Comparison of ENCODE assay signal across 30 mouse cellular contexts in genomic region chr4:149621286-149621685, GRCm38 (mm10). TPM values are rescaled to one million over a fixed set of nuclear protein-coding genes. Genes with fewer than 3 reads are reported as not detected.
DNase-seq lines count a peak whose midpoint lies in the region; ATAC-seq and TF ChIP-seq lines count a peak whose summit lies in the region.
"Had no signal": no experiment of that assay in that cellular context is flagged by ENCODE, and none has a peak within 500 bp of the region (broad histone marks: within the 10 kb centered on the region; RNA-seq: fewer than 3 reads in every experiment).

No protein-coding gene starts in this region.

- 0 out of 2 replicates have a peak, but pooled peaks cover 3% of the 10 kb centered on the region for H3K36me3 ChIP-seq in forebrain, embryonic 12.5 days (replicated peaks)
- 0 out of 2 replicates have a peak, but pooled peaks cover 2% of the 10 kb centered on the region for H3K36me3 ChIP-seq in forebrain, postnatal 0 days (ENCODE audit: insufficient read depth)
- H3K36me3 ChIP-seq in hindbrain, embryonic 12.5 days, result peaks cover 9% of the 10 kb centered on the region
- peaks cover 13% of the 10 kb centered on the region for H3K36me3 ChIP-seq in hindbrain, embryonic 14.5 days (replicated peaks; ENCODE audit: control insufficient read depth, insufficient read depth)
- H3K36me3 ChIP-seq: G1E had no signal

- DNase-seq in forebrain, postnatal 0 days, result no peak
- DNase-seq in hindbrain, embryonic 14.5 days (ENCODE audit: low spot score), result no peak
- DNase-seq in ES-CJ7 (ENCODE audit: low read depth, low spot score) (peak; percentile 56), ZHBTc4 (ENCODE audit: low read depth, low spot score) (peak; percentile 36)
- no peak for DNase-seq in adrenal gland, postnatal 10 days
- no peak for DNase-seq in adrenal gland, postnatal 25 days
- DNase-seq: adrenal gland, adult 8-10 months; cerebellum, adult 11 months; cerebellum, adult 2 months; cerebellum, adult 9-11 months; cerebellum, postnatal 25 days; gastrocnemius, postnatal 25 days; heart, adult 18-20 months; heart, postnatal 10 days; heart, postnatal 36 days; kidney, adult 18-20 months had no signal

- H3K4me1 ChIP-seq in forebrain, embryonic 12.5 days, result peaks cover 25% of the 10 kb centered on the region
- peaks cover 3% of the 10 kb centered on the region; the same call in 1 of the 2 replicates for H3K4me1 ChIP-seq in forebrain, postnatal 0 days (ENCODE audit: insufficient read depth)
- H3K4me1 ChIP-seq in hindbrain, embryonic 12.5 days, result peaks cover 16% of the 10 kb centered on the region
- no peaks in the 10 kb centered on the region for H3K4me1 ChIP-seq in hindbrain, embryonic 14.5 days (replicated peaks; ENCODE audit: control insufficient read depth, insufficient read depth, low read length)
- H3K4me1 ChIP-seq: embryonic facial prominence, embryonic 15.5 days; heart, embryonic 12.5 days; heart, embryonic 15.5 days had no signal

- 25% methylated on average over 4 of the region's 4 CpGs for WGBS in forebrain, embryonic 12.5 days
- 35% methylated on average over 4 of the region's 4 CpGs for WGBS in forebrain, postnatal 0 days
- WGBS in hindbrain, embryonic 12.5 days, result 27% methylated on average over 4 of the region's 4 CpGs
- WGBS in hindbrain, embryonic 14.5 days, result 42% methylated on average over 4 of the region's 4 CpGs

- TF ChIP-seq CTCF in forebrain, postnatal 0 days (IDR thresholded peaks at IDR 0.05; ENCODE audit: low read depth), result no peak

- no peak overlapping the region for H3K9ac ChIP-seq in forebrain, embryonic 12.5 days
- no peak overlapping the region for H3K9ac ChIP-seq in forebrain, postnatal 0 days
- no peak overlapping the region for H3K9ac ChIP-seq in hindbrain, embryonic 12.5 days
- H3K9ac ChIP-seq in hindbrain, embryonic 14.5 days, result no peak overlapping the region
- H3K9ac ChIP-seq: embryonic facial prominence, embryonic 12.5 days; embryonic facial prominence, embryonic 15.5 days; heart, embryonic 12.5 days; heart, embryonic 15.5 days; hindbrain, embryonic 15.5 days had no signal

- no peak overlapping the region; the same call in 1 of the 2 replicates for H3K4me2 ChIP-seq in forebrain, embryonic 12.5 days
- H3K4me2 ChIP-seq in forebrain, postnatal 0 days (ENCODE audit: low read depth), result no peak overlapping the region
- no peak overlapping the region for H3K4me2 ChIP-seq in hindbrain, embryonic 12.5 days (replicated peaks)
- no peak overlapping the region for H3K4me2 ChIP-seq in hindbrain, embryonic 14.5 days (replicated peaks)
- H3K4me2 ChIP-seq: embryonic facial prominence, embryonic 12.5 days; embryonic facial prominence, embryonic 15.5 days; heart, embryonic 12.5 days; heart, embryonic 15.5 days; hindbrain, embryonic 15.5 days had no signal

- no peaks in the 10 kb centered on the region for H3K9me3 ChIP-seq in forebrain, embryonic 12.5 days
- no peaks in the 10 kb centered on the region for H3K9me3 ChIP-seq in forebrain, postnatal 0 days (ENCODE audit: low read length)
- no peaks in the 10 kb centered on the region for H3K9me3 ChIP-seq in hindbrain, embryonic 12.5 days (replicated peaks)
- no peaks in the 10 kb centered on the region for H3K9me3 ChIP-seq in hindbrain, embryonic 14.5 days (ENCODE audit: control insufficient read depth, low read length)
- H3K9me3 ChIP-seq: embryonic facial prominence, embryonic 12.5 days; embryonic facial prominence, embryonic 15.5 days; G1E; heart, embryonic 12.5 days; heart, embryonic 15.5 days; hindbrain, embryonic 15.5 days had no signal

- H3K27ac ChIP-seq in forebrain, embryonic 12.5 days, result peak overlapping the region; percentile 63; the same call in 1 of the 2 replicates
- no peak overlapping the region for H3K27ac ChIP-seq in forebrain, postnatal 0 days (ENCODE audit: low read depth, low read length)
- H3K27ac ChIP-seq in hindbrain, embryonic 12.5 days, result peak overlapping the region; percentile 30; the same call in 1 of the 2 replicates
- H3K27ac ChIP-seq in hindbrain, embryonic 14.5 days, result no peak overlapping the region
- H3K27ac ChIP-seq: embryonic facial prominence, embryonic 12.5 days; embryonic facial prominence, embryonic 15.5 days; heart, embryonic 15.5 days; hindbrain, embryonic 15.5 days had no signal

- H3K27me3 ChIP-seq in forebrain, embryonic 12.5 days, result no peaks in the 10 kb centered on the region
- H3K27me3 ChIP-seq in forebrain, postnatal 0 days (ENCODE audit: insufficient read depth, low read length), result no peaks in the 10 kb centered on the region
- H3K27me3 ChIP-seq in hindbrain, embryonic 12.5 days, result no peaks in the 10 kb centered on the region
- H3K27me3 ChIP-seq in hindbrain, embryonic 14.5 days (ENCODE audit: control insufficient read depth, insufficient read depth, low read length), result no peaks in the 10 kb centered on the region
- H3K27me3 ChIP-seq: embryonic facial prominence, embryonic 12.5 days; embryonic facial prominence, embryonic 15.5 days; heart, embryonic 12.5 days; heart, embryonic 15.5 days; hindbrain, embryonic 15.5 days; Patski had no signal

- no peak for ATAC-seq in forebrain, embryonic 12.5 days (ENCODE audit: low FRiP score)
- ATAC-seq in forebrain, postnatal 0 days, result no peak
- ATAC-seq in hindbrain, embryonic 12.5 days (ENCODE audit: low FRiP score), result no peak
- ATAC-seq in hindbrain, embryonic 14.5 days (ENCODE audit: low FRiP score), result no peak
- ATAC-seq: activated CD4-positive, CD25-positive, alpha-beta regulatory T cell, adult 4 months; CD4-positive, CD25-positive, alpha-beta regulatory T cell, adult 4 months; forebrain, embryonic 14.5 days; inflammation-experienced regulatory T-cells, adult 6 months; intestine, embryonic 16.5 days; Patski had no signal

- no peak overlapping the region for H3K4me3 ChIP-seq in forebrain, embryonic 12.5 days (replicated peaks)
- no peak overlapping the region for H3K4me3 ChIP-seq in forebrain, postnatal 0 days (ENCODE audit: low read depth, low read length)
- no peak overlapping the region for H3K4me3 ChIP-seq in hindbrain, embryonic 12.5 days
- H3K4me3 ChIP-seq in hindbrain, embryonic 14.5 days (replicated peaks; ENCODE audit: low read length), result no peak overlapping the region
- H3K4me3 ChIP-seq: embryonic facial prominence, embryonic 12.5 days; embryonic facial prominence, embryonic 15.5 days; heart, embryonic 12.5 days; heart, embryonic 15.5 days; hindbrain, embryonic 15.5 days had no signal

RNA-seq across cellular contexts. Expression of gene Clstn1, which starts 35.0 kb away (rescaled TPM):
- 58.1 and 75.4 TPM in 2 replicates for polyA plus RNA-seq in forebrain, embryonic 12.5 days (2016; fragmentation: Nextera tagmentation; extraction: Ambion mirVana)
- total RNA-seq in forebrain, postnatal 0 days (2014; rRNA removed), result 367 and 451 TPM in 2 replicates
- 142 and 179 TPM in 2 replicates for polyA plus RNA-seq in forebrain, postnatal 0 days (2015; fragmentation: Nextera tagmentation; extraction: Ambion mirVana)
- 135 and 138 TPM in 2 replicates for polyA plus RNA-seq in hindbrain, embryonic 12.5 days (2016; fragmentation: Nextera tagmentation; extraction: Ambion mirVana)
- polyA plus RNA-seq in hindbrain, embryonic 14.5 days (2014; fragmentation: Nextera tagmentation; extraction: Ambion mirVana), result 147 and 154 TPM in 2 replicates
- 10 to 100 TPM; 72.7 to 95.7 TPM for total RNA-seq in adrenal gland, postnatal 10 days (2021)
- total RNA-seq in adrenal gland, postnatal 25 days (2021), result 67.9 and 83.9 TPM in 2 replicates

Comparison
In these comparisons a context has a peak if more than half of its experiments do, and no peak if none do; other contexts are left out.
1. H3K27ac ChIP-seq: peak in forebrain, embryonic 12.5 days (single experiment) and hindbrain, embryonic 12.5 days (single experiment); none in forebrain, postnatal 0 days (single experiment) and hindbrain, embryonic 14.5 days (single experiment).
2. DNase-seq: peak in ES-CJ7 (single experiment) and ZHBTc4 (single experiment); none in forebrain, postnatal 0 days (single experiment), hindbrain, embryonic 14.5 days (single experiment), adrenal gland, postnatal 10 days (single experiment) and adrenal gland, postnatal 25 days (single experiment).